Mouse (Mus musculus) ES-E14 (cell line): ENCODE measurements around the gene Ubap1. TPM values are rescaled to one million over a fixed set of nuclear protein-coding genes. Genes with fewer than 3 reads are reported as not detected.

Source experiments
- DNase-seq: peaks from one replicate; pipeline ENCODE4 v3.0.0-alpha.2; 2013; ENCODE audit warnings: low read depth, low spot score
- H3K27ac ChIP-seq: 2 replicates; pipeline ENCODE4 v1.5.1; 2012; ENCODE audit warnings: low read depth, mild to moderate bottlenecking, low read length, moderate library complexity, mixed read lengths; ENCODE audit not compliant: poor library complexity, insufficient read depth, severe bottlenecking
- H3K36me3 ChIP-seq: 2 replicates; pipeline ENCODE4 v1.6.1; 2012; ENCODE audit warnings: mild to moderate bottlenecking, low read length, moderate library complexity, mixed read lengths; ENCODE audit not compliant: control insufficient read depth, poor library complexity, insufficient read depth, severe bottlenecking
- H3K4me1 ChIP-seq, 2 experiments: fragments of 150-350 bp in 1 of 2; sonication (generic) in 1 of 2; 2 replicates each; pipeline ENCODE4 v1.6.1; 2012; ENCODE audit warnings: low read length in 2 of 2, mild to moderate bottlenecking in 1 of 2, mixed read lengths in 1 of 2; ENCODE audit not compliant: control insufficient read depth in 2 of 2, insufficient read depth in 2 of 2, poor library complexity in 1 of 2
- H3K4me3 ChIP-seq, 2 experiments: fragments of 150-350 bp in 1 of 2; sonication (generic) in 1 of 2; 2 replicates each; pipeline ENCODE4 v1.5.1; 2012; ENCODE audit warnings: low read length in 2 of 2, low read depth in 1 of 2, mild to moderate bottlenecking in 1 of 2, mixed read lengths in 1 of 2; ENCODE audit not compliant: insufficient read depth in 1 of 2, poor library complexity in 1 of 2, severe bottlenecking in 1 of 2
- H3K9ac ChIP-seq: 2 replicates; pipeline ENCODE4 v1.6.1; 2012; ENCODE audit warnings: low read depth, mild to moderate bottlenecking, low read length, mixed read lengths; ENCODE audit not compliant: poor library complexity, insufficient read depth, severe bottlenecking
- H3K9me3 ChIP-seq: fragments of 150-350 bp; sonication (generic); 2 replicates; pipeline ENCODE4 v1.6.1; 2012; ENCODE audit warnings: low read depth, mild to moderate bottlenecking, low read length; ENCODE audit not compliant: control insufficient read depth, insufficient read depth
- CHD2 ChIP-seq: IDR thresholded peaks from 2 replicates; pipeline ENCODE4 v1.6.1; 2014; ENCODE audit warnings: mild to moderate bottlenecking, low read depth, low read length, inconsistent platforms
- HCFC1 ChIP-seq: IDR thresholded peaks from 2 replicates; pipeline ENCODE4 v1.6.1; 2012; ENCODE audit warnings: low read length, inconsistent platforms, borderline replicate concordance; ENCODE audit not compliant: insufficient read depth
- MAFK ChIP-seq: IDR thresholded peaks from 2 replicates; pipeline ENCODE4 v1.6.1; 2014; ENCODE audit warnings: mild to moderate bottlenecking, low read depth, low read length, inconsistent platforms; ENCODE audit not compliant: insufficient read depth
- ZC3H11A ChIP-seq: IDR thresholded peaks from 2 replicates; pipeline ENCODE4 v1.6.1; 2012; ENCODE audit warnings: low read depth, mild to moderate bottlenecking, inconsistent platforms, low read length, borderline replicate concordance
- ZNF384 ChIP-seq: IDR thresholded peaks from 2 replicates; pipeline ENCODE4 v1.6.1; 2012; ENCODE audit warnings: low read depth, low read length, inconsistent platforms
- in situ Hi-C, 2 experiments: fragments of 600-800 bp; cut with MboI; formaldehyde crosslinking; loops; one replicate each; pipeline ENCODE4 v1.15.1; 2025; ENCODE audit warnings: low sequenced_read_pairs in 2 of 2, inconsistent platforms in 1 of 2; ENCODE audit not compliant: unreplicated experiment in 2 of 2
- total RNA-seq: library from RNA; depleted of rRNA; stranded (reverse); fragments of 300-350 nt; gene quantifications from 2 replicates; pipeline ENCODE4 v1.2.3, GENCODE M21; 2012

Ubap1 gene
- total RNA-seq, 1 experiment = 24.3 TPM

DNA sequence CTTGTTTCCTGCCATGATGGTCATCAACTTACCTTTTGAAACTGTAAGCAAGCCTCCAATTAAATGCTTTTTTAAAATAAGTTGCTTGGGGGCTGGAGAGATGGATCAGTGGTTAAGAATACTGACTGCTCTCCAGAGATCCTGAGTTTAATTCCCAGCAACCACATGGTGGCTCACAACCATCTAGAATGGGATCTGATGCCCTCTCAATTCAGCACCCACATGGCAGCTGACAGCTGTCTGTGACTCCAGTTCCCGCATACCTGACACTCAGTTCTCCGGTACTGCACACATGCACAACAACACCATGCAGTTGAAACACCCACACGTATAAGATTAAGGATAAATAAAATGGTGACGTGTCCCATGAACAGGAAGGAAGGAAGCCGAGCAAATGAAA, 30.5 kb upstream of the Ubap1 start:
- DNase-seq = no peak
- in situ Hi-C loops = no loop called here

GRCm38 (mm10) chr4:41320971-41321370, 27.8 kb upstream of the Ubap1 start:
- Histone ChIP-seq H3K4me1 (peaks cover 0 to 3% of the 10 kb centered on the region in 2 experiments; a peak in 1 of 4 replicates), H3K36me3 (no peaks in the 10 kb centered on the region), H3K9me3 (no peaks in the 10 kb centered on the region), H3K9ac (no peak overlapping the region), H3K4me3 (no peak overlapping the region), H3K27ac (no peak overlapping the region)
- no peak for DNase-seq
- TF ChIP-seq HCFC1 (no peak), ZNF384 (no peak), MAFK (no peak), ZC3H11A (no peak), CHD2 (no peak)
- in situ Hi-C loops = no loop called here

More for the DNA sequence above, 30.5 kb upstream of the Ubap1 start:
- no peak for TF ChIP-seq ZNF384
- no peak for TF ChIP-seq HCFC1
- no peak for TF ChIP-seq CHD2
- no peak for TF ChIP-seq MAFK
- no peak for TF ChIP-seq ZC3H11A
- Histone ChIP-seq H3K4me3 (no peak overlapping the region), H3K9me3 (no peaks in the 10 kb centered on the region), H3K36me3 (no peaks in the 10 kb centered on the region), H3K9ac (no peak overlapping the region), H3K27ac (no peak overlapping the region), H3K4me1 (peaks cover 0 to 5% of the 10 kb centered on the region in 2 experiments; a peak in 1 of 4 replicates)

GRCm38 (mm10) chr4:41326876-41327275, 21.9 kb upstream of the Ubap1 start:
- H3K27ac ChIP-seq = no peak overlapping the region
- no peak overlapping the region for H3K9ac ChIP-seq
- H3K9me3 ChIP-seq = no peaks in the 10 kb centered on the region
- H3K4me3 ChIP-seq = no peak overlapping the region
- no peak for TF ChIP-seq ZC3H11A
- TF ChIP-seq MAFK = no peak
- no peak for TF ChIP-seq HCFC1
- no peak for TF ChIP-seq CHD2
- TF ChIP-seq ZNF384 = no peak
- no peaks in the 10 kb centered on the region for H3K36me3 ChIP-seq
- H3K4me1 ChIP-seq = peaks cover 11 to 13% of the 10 kb centered on the region in 2 experiments; a peak in 3 of 4 replicates
- in situ Hi-C loops = no loop called here
- DNase-seq = no peak

GRCm38 (mm10) chr4:41329481-41329880, 19.3 kb upstream of the Ubap1 start:
- TF ChIP-seq ZNF384 = no peak
- TF ChIP-seq MAFK = no peak
- no peak for TF ChIP-seq ZC3H11A
- no peak for TF ChIP-seq CHD2
- no peak for TF ChIP-seq HCFC1
- no peaks in the 10 kb centered on the region for H3K9me3 ChIP-seq
- in situ Hi-C loops = no loop called here
- H3K9ac ChIP-seq = no peak overlapping the region
- peaks cover 11 to 13% of the 10 kb centered on the region in 2 experiments; a peak in 3 of 4 replicates for H3K4me1 ChIP-seq
- no peak for DNase-seq
- H3K36me3 ChIP-seq = no peaks in the 10 kb centered on the region
- peak overlapping the region; percentile 56; the same call in 1 of the 2 replicates for H3K27ac ChIP-seq
- no peak overlapping the region for H3K4me3 ChIP-seq

- TF ChIP-seq ZNF384 = no peak
- TF ChIP-seq ZC3H11A = no peak
- no peak for TF ChIP-seq HCFC1
- TF ChIP-seq MAFK = no peak
- TF ChIP-seq CHD2 = no peak
- no peaks in the 10 kb centered on the region for H3K9me3 ChIP-seq
- H3K36me3 ChIP-seq = no peaks in the 10 kb centered on the region
- no peak overlapping the region; the same call in 1 of the 2 replicates for H3K27ac ChIP-seq
- DNase-seq = no peak
- peaks cover 11 to 13% of the 10 kb centered on the region in 2 experiments; a peak in 3 of 4 replicates for H3K4me1 ChIP-seq
- no peak overlapping the region for H3K9ac ChIP-seq
- no peak overlapping the region for H3K4me3 ChIP-seq
- in situ Hi-C loops = no loop called here
Observed at GRCm38 (mm10) chr4:41331085-41331484, 17.7 kb upstream of the Ubap1 start.
